In genomic region chr4:130797201-130798051, GRCm38 (mm10) we compare ENCODE assay signal across 7 mouse cellular contexts. TPM values are rescaled to one million over a fixed set of nuclear protein-coding genes. Genes with fewer than 3 reads are reported as not detected.
A peak's percentile ranks its signal among the peaks of the same experiment; 100 is the strongest.
DNase-seq lines count a peak whose midpoint lies in the region; ATAC-seq and TF ChIP-seq lines count a peak whose summit lies in the region.

No protein-coding gene starts in this region.

- H3K4me3 ChIP-seq in forebrain, embryonic 15.5 days, result no peak overlapping the region
- H3K4me3 ChIP-seq in intestine, embryonic 15.5 days (replicated peaks), result no peak overlapping the region
- H3K4me3 ChIP-seq in liver, postnatal 0 days (ENCODE audit: low read depth, low read length), result no peak overlapping the region

- H3K4me1 ChIP-seq in forebrain, embryonic 15.5 days, result peaks cover 72% of the 10 kb centered on the region
- H3K4me1 ChIP-seq in intestine, embryonic 15.5 days (replicated peaks), result peaks cover 53% of the 10 kb centered on the region
- peaks cover 6% of the 10 kb centered on the region; the same call in 1 of the 2 replicates for H3K4me1 ChIP-seq in liver, postnatal 0 days (ENCODE audit: insufficient read depth)

- TF ChIP-seq EP300 in liver, postnatal 0 days (IDR thresholded peaks at IDR 0.05; ENCODE audit: low read depth), result no peak

- ATAC-seq in forebrain, embryonic 15.5 days (replicated peaks), result no peak
- ATAC-seq in intestine, embryonic 15.5 days, result peak; percentile 34; the same call in 1 of the 2 replicates
- no peak for ATAC-seq in liver, postnatal 0 days
- ATAC-seq in CD4-positive, CD25-positive, alpha-beta regulatory T cell, adult 4 months, result no peak

- 45% methylated on average over 15 of the region's 15 CpGs for WGBS in forebrain, embryonic 15.5 days
- 30% methylated on average over 15 of the region's 15 CpGs for WGBS in intestine, embryonic 15.5 days
- WGBS in liver, postnatal 0 days (ENCODE audit: insufficient replicate concordance), result 33% methylated on average over 14 of the region's 15 CpGs

- H3K27me3 ChIP-seq in forebrain, embryonic 15.5 days, result no peaks in the 10 kb centered on the region
- no peaks in the 10 kb centered on the region for H3K27me3 ChIP-seq in intestine, embryonic 15.5 days (replicated peaks)
- H3K27me3 ChIP-seq in liver, postnatal 0 days (ENCODE audit: insufficient read depth, low read length), result peaks cover 15% of the 10 kb centered on the region

- H3K4me2 ChIP-seq in forebrain, embryonic 15.5 days (replicated peaks), result 0 out of 2 replicates have a peak overlapping the region, but pooled peaks have one; percentile 3
- peak overlapping the region; percentile 35 for H3K4me2 ChIP-seq in intestine, embryonic 15.5 days (replicated peaks)
- 0 out of 2 replicates have a peak overlapping the region, but pooled peaks have one; percentile 35 for H3K4me2 ChIP-seq in liver, postnatal 0 days (ENCODE audit: low read depth, low read length)

- no peak for TF ChIP-seq CTCF in liver, postnatal 0 days (IDR thresholded peaks at IDR 0.05; ENCODE audit: low read depth)

- H3K9me3 ChIP-seq in forebrain, embryonic 15.5 days, result no peaks in the 10 kb centered on the region
- H3K9me3 ChIP-seq in intestine, embryonic 15.5 days, result no peaks in the 10 kb centered on the region
- no peaks in the 10 kb centered on the region for H3K9me3 ChIP-seq in liver, postnatal 0 days (ENCODE audit: low read length)

- DNase-seq in adrenal gland, postnatal 25 days, result peak; percentile 63
- DNase-seq in liver, postnatal 0 days, result peak; percentile 33
- no peak for DNase-seq in urinary bladder, postnatal 36 days (ENCODE audit: low spot score in 2 of 2)
- DNase-seq in urinary bladder, adult 2 months (ENCODE audit: low spot score), result no peak

- H3K36me3 ChIP-seq in forebrain, embryonic 15.5 days, result no peaks in the 10 kb centered on the region
- H3K36me3 ChIP-seq in intestine, embryonic 15.5 days, result no peaks in the 10 kb centered on the region
- no peaks in the 10 kb centered on the region for H3K36me3 ChIP-seq in liver, postnatal 0 days (replicated peaks; ENCODE audit: insufficient read depth, low read length)

- no peak overlapping the region for H3K9ac ChIP-seq in forebrain, embryonic 15.5 days (replicated peaks)
- peak overlapping the region; percentile 28; the same call in 1 of the 2 replicates for H3K9ac ChIP-seq in intestine, embryonic 15.5 days
- H3K9ac ChIP-seq in liver, postnatal 0 days (replicated peaks), result no peak overlapping the region

- H3K27ac ChIP-seq in forebrain, embryonic 15.5 days (replicated peaks), result no peak overlapping the region
- peak overlapping the region; percentile 66 for H3K27ac ChIP-seq in intestine, embryonic 15.5 days
- peak overlapping the region; percentile 57 for H3K27ac ChIP-seq in liver, postnatal 0 days (ENCODE audit: low read depth)

RNA-seq across cellular contexts. Expression of gene Sdc3, which starts 5.1 kb away (rescaled TPM):
- 425 and 496 TPM in 2 replicates for total RNA-seq in adrenal gland, postnatal 25 days (2021)
- polyA plus RNA-seq in forebrain, embryonic 15.5 days (2015; fragmentation: Nextera tagmentation; extraction: Ambion mirVana), result 84.9 and 85.7 TPM in 2 replicates
- polyA plus RNA-seq in intestine, embryonic 15.5 days (2015; fragmentation: Nextera tagmentation; extraction: Ambion mirVana), result 20.2 and 20.3 TPM in 2 replicates
- 8.7 TPM in 2 replicates for polyA plus RNA-seq in liver, postnatal 0 days (2015; fragmentation: Nextera tagmentation; extraction: Ambion mirVana)
- polyA plus RNA-seq in CD4-positive, CD25-positive, alpha-beta regulatory T cell, adult 4 months (2017; shearing (Covaris generic)), result 1 to 10 TPM in 1 of 2 experiments, under 1 TPM in 1; 0.40 to 1.5 TPM
- polyA plus RNA-seq in urinary bladder, adult 2 months (2012; rRNA removed), result 33.3 and 63.7 TPM in 2 replicates

Comparison
In these comparisons a context has a peak if more than half of its experiments do, and no peak if none do; other contexts are left out.
1. DNase-seq: peak in adrenal gland, postnatal 25 days (single experiment) and liver, postnatal 0 days (single experiment); none in urinary bladder, postnatal 36 days (0 of 2) and urinary bladder, adult 2 months (single experiment).
2. Peak in every context shown above with its lines, with median percentiles within 50 percentile points of each other: H3K4me2 ChIP-seq.